Mouse (Mus musculus) spleen, adult 2 months (tissue): ENCODE measurements around the gene Mrpl54. TPM values are rescaled to one million over a fixed set of nuclear protein-coding genes. Genes with fewer than 3 reads are reported as not detected.

ENCODE experiments used
- DNase-seq, 2 experiments: peaks; one replicate each; pipeline versions ENCODE4 v3.0.0 to v3.0.0-alpha.2; 2012 to 2021; ENCODE audit warnings: low spot score in 2 of 2, low read depth in 1 of 2
- H3K27ac ChIP-seq: fragments of 200-500 bp; 2 replicates; pipeline ENCODE4 v1.5.1; 2012; ENCODE audit warnings: low read length, inconsistent platforms; ENCODE audit not compliant: insufficient read depth
- H3K27me3 ChIP-seq: fragments of 200-500 bp; 2 replicates; pipeline ENCODE4 v1.6.1; 2012; ENCODE audit warnings: mild to moderate bottlenecking, moderate library complexity, low read length, inconsistent platforms; ENCODE audit not compliant: control insufficient read depth, insufficient read depth
- H3K36me3 ChIP-seq: fragments of 200-500 bp; 2 replicates; pipeline ENCODE4 v1.6.1; 2012; ENCODE audit warnings: mild to moderate bottlenecking, low read length, inconsistent platforms; ENCODE audit not compliant: control insufficient read depth, insufficient read depth
- H3K4me1 ChIP-seq: fragments of 200-500 bp; 2 replicates; pipeline ENCODE4 v1.6.1; 2011; ENCODE audit warnings: inconsistent platforms; ENCODE audit not compliant: control insufficient read depth, insufficient read depth, insufficient read length
- H3K4me3 ChIP-seq: fragments of 200-500 bp; 2 replicates; pipeline ENCODE4 v1.5.1; 2011; ENCODE audit warnings: mild to moderate bottlenecking, inconsistent platforms; ENCODE audit not compliant: insufficient read depth, insufficient read length; ENCODE audit errors: extremely low read depth
- CTCF ChIP-seq: fragments of 200-500 bp; IDR thresholded peaks from 2 replicates; pipeline ENCODE4 v1.5.1; 2011; ENCODE audit warnings: mild to moderate bottlenecking, inconsistent platforms; ENCODE audit not compliant: insufficient read depth, insufficient read length, insufficient replicate concordance; ENCODE audit errors: extremely low read depth
- POLR2A ChIP-seq: fragments of 200-500 bp; IDR thresholded peaks from 2 replicates; pipeline ENCODE4 v1.6.1; 2011; ENCODE audit warnings: low read depth, low read length, inconsistent platforms
- WGBS: fragments of 180-500 bp; shearing (Covaris S2); methylation state at CpG from one replicate; pipeline ENCODE4 v1.1.7; 2018; 5-methylcytosine and 5-hydroxymethylcytosine counted together
- polyA plus RNA-seq: library from polyadenylated mRNA; depleted of rRNA; stranded (reverse); fragments of >200 nt; gene quantifications from 2 replicates; pipeline ENCODE4 v1.2.3, GENCODE M21; 2012

The Mrpl54 gene
- polyA plus RNA-seq, 1 experiment: 63.6 TPM

DNA sequence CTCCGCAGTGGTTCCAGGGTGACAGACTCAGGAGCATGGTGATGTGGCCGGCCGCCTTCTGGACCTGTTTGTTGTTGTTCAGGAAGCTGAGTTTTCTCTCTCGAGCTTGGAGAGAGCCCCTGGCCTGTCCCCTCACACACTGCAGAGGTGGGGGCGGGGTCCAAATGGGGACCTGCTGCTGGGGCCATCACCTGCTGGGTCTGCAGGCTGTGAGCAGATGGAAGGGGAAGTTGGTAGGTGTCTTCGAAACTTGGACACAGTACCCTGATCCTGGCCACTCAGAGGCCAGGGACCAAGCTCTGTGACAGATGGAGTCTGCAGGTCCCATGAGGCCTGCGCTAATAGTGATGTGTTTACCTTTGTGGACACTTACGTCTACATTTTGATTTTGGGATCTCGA lies 34.6 kb upstream of the Mrpl54 start:
- 63% methylated on average over 9 of the region's 9 CpGs for WGBS
- H3K36me3 ChIP-seq: 0 out of 2 replicates have a peak, but pooled peaks cover 3% of the 10 kb centered on the region
- no peak overlapping the region for H3K4me3 ChIP-seq
- peaks cover 80% of the 10 kb centered on the region for H3K4me1 ChIP-seq
- DNase-seq: no peak
- TF ChIP-seq POLR2A (no peak), CTCF (no peak)
- no peaks in the 10 kb centered on the region for H3K27me3 ChIP-seq
- no peak overlapping the region for H3K27ac ChIP-seq

DNA sequence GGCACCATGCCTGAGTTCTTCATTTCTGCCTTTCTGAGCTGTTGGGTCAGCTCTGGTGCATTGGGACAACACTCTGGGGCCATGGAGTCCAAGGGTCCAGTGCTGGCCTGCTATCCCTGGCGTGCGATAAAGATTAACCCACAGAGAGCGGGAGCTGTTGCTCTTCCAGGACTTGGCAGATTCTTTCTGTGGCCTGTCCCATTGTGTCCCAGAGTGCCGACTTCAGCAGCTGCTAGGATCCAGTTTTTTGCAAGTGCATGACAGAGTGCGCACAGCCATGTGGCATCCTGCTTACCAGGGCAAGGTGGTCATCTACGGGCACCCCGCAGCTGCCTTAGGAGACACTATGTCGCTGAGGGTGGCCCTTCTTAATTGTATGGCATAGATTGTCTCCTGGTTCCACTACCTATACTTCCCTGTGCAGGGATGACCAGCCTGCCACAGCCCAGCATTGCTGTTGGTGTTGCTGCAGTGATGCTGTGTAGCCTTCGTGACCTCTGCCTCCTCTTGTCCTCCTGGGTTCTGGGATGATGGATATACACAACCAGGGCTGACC lies 33.7 kb upstream of the Mrpl54 start:
- 90% methylated on average over 9 of the region's 9 CpGs for WGBS
- no peaks in the 10 kb centered on the region for H3K36me3 ChIP-seq
- H3K4me1 ChIP-seq: peaks cover 87% of the 10 kb centered on the region
- no peak for DNase-seq
- TF ChIP-seq POLR2A (no peak), CTCF (no peak)
- H3K27ac ChIP-seq: peak overlapping the region; percentile 93; the same call in 1 of the 2 replicates
- no peak overlapping the region for H3K4me3 ChIP-seq
- H3K27me3 ChIP-seq: no peaks in the 10 kb centered on the region

DNA sequence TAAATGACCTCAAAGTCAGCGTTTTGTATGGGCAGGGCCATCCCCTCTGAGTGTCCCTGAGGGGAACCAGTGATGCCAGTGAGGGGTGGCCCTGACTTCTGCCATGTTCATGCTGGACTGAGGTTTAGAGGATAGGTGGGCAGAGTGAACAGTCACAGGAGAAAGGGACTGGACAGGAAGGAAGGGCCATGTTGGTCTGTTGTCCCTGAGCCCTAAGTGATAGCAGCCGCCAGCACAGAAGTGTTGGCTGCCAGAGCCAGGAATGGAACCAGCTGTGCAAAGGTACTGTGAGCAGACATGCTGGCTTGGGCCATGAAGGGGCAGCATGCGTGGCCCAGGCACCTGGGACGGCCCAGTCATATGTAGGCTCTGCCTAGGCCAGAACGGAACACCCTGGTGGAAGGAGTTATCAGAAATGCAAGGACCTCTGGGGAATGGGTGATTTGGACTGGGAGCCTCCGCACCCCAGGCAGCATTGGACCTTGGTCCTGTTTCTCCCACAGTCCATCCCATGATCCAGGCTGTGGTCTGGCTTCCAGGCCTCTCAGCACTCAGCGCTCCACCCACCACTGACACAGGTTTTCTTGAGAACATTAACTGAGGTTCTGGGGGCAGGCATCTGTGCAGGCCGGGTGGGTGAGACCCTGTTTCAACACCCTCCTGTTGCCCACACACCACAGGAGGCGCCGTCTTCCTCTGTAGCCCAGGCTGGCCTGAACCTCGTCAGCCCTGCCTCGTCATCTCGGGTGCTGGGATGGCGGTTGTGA lies 33.0 kb upstream of the Mrpl54 start:
- WGBS: 78% methylated on average over 14 of the region's 14 CpGs
- no peak for DNase-seq
- no peaks in the 10 kb centered on the region for H3K36me3 ChIP-seq
- H3K27me3 ChIP-seq: no peaks in the 10 kb centered on the region
- H3K4me3 ChIP-seq: no peak overlapping the region
- peaks cover 92% of the 10 kb centered on the region for H3K4me1 ChIP-seq
- peak overlapping the region; percentile 93 for H3K27ac ChIP-seq
- no peak for TF ChIP-seq POLR2A
- TF ChIP-seq CTCF: no peak

DNA sequence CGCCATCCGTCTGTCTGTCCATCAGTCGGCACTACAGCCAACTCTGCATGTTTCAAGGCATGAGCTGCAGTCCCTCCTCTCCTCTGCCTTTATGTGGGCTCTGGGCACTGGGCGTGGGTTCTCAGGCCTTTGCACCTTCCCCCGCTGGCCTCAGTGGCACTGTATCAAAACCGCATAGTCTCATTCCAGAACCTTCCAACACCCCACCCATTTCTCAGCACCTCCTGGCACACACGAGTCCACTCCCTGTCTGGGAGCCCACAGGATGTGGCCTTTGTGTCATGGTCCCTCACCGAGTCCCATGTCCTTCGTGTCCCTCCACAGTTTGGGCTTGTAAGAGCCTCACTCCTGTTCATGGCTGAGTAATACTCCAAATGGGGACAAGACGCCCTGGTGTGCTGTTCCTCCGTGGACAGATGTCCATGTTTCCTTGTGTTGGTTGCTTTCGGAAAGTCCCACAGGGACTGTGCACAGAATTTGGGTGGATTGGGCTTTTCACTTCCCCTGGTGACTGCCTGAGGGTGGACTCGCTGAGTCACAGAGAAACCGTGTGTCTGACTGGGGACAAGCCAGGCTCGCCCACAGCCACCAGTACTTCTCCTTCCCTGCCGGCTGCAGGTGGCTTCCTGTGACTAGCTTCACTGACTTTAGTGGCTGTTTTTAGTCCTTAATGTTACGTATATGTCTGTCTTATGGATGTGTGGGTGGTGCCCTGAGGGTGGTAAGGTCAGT lies 31.8 kb upstream of the Mrpl54 start:
- H3K4me3 ChIP-seq: no peak overlapping the region; the same call in 1 of the 2 replicates
- no peaks in the 10 kb centered on the region for H3K36me3 ChIP-seq
- peak in 1 of 2 experiments; percentile 74 for DNase-seq
- TF ChIP-seq POLR2A (no peak), CTCF (no peak)
- H3K27ac ChIP-seq: peak overlapping the region; percentile 93
- H3K4me1 ChIP-seq: peaks cover 94% of the 10 kb centered on the region
- WGBS: 26% methylated on average over 17 of the region's 17 CpGs
- no peaks in the 10 kb centered on the region for H3K27me3 ChIP-seq

DNA sequence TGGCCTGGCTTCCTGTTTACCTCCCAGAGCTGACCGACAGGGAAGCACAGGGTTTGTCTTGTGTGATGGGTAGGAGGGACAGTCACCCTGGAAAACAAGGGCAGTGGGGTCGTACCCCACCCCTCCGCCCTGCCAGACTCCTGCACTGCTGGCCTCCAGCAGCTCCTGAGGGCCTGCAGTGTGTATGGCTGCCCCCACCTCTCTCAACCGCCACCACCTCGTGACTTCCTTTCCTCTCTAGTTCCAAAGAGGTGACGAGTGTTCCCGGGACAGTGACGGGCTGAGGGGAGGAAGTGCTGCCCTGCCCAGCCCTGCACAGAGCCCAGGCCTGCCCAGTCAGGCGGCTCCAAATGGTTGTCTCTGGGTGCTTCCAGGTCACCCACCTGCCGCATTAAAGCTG lies 31.1 kb upstream of the Mrpl54 start:
- Histone ChIP-seq H3K36me3 (no peaks in the 10 kb centered on the region), H3K4me1 (peaks cover 88% of the 10 kb centered on the region), H3K4me3 (peak overlapping the region; percentile 4; the same call in 1 of the 2 replicates), H3K27ac (peak overlapping the region; percentile 93), H3K27me3 (no peaks in the 10 kb centered on the region)
- WGBS: 2% methylated on average over 9 of the region's 10 CpGs
- DNase-seq: peak in 1 of 2 experiments; percentile 72
- TF ChIP-seq CTCF (no peak), POLR2A (no peak)

DNA sequence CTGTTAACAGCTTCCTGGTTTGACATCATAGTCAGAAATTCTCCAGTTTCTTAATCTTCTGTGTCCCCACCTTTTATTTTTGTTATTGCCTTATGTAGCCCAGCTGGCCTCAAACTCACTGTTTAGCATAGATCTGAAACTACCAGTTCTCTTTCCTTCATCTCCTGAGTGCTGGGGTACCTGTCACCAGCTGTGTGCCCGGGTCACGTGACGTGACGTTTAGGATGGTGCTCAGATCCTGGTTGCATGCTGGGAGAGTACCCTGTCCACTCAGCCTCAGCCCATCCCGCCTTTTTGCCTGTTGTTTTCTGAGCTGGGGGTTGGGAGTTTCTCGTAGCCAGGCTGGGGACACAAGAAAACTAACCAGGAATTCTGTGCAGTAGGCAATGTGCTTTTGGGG lies 30.5 kb upstream of the Mrpl54 start:
- Histone ChIP-seq H3K4me3 (no peak overlapping the region), H3K4me1 (peaks cover 82% of the 10 kb centered on the region), H3K27me3 (no peaks in the 10 kb centered on the region), H3K36me3 (no peaks in the 10 kb centered on the region), H3K27ac (peak overlapping the region; percentile 93)
- no peak for TF ChIP-seq CTCF
- TF ChIP-seq POLR2A: no peak
- WGBS: 17% methylated on average over 6 of the region's 6 CpGs
- DNase-seq: peak in 1 of 2 experiments; percentile 53

DNA sequence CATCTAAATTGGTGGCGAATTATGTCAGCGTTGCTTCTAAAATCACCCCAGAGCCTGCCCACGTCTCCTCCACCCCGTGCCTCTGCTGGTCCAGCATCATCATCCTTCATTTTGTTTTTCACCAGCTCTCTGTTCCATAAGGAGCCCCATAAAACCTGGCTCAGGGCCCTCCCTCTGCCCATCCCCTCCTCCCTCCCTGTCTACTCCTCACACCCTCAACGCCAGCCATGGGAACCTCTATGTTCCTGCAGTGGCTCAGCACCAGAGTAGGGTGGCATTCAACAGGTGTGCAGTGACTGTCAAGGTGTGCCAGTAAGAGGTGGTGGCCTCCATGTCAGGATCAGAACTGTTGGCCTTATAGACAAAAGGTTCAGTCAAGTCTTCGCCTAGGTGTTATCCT lies 28.5 kb upstream of the Mrpl54 start:
- Histone ChIP-seq H3K4me3 (no peak overlapping the region), H3K4me1 (peaks cover 73% of the 10 kb centered on the region), H3K27ac (no peak overlapping the region), H3K36me3 (no peaks in the 10 kb centered on the region), H3K27me3 (no peaks in the 10 kb centered on the region)
- TF ChIP-seq CTCF (no peak), POLR2A (no peak)
- DNase-seq: no peak
- 90% methylated on average over 6 of the region's 6 CpGs for WGBS
